Mouse (Mus musculus) liver, embryonic 14.5 days (tissue): ENCODE measurements around the gene Kncn. TPM values are rescaled to one million over a fixed set of nuclear protein-coding genes. Genes with fewer than 3 reads are reported as not detected.

Source experiments
- ATAC-seq: fragments of 200-750 bp; cut with Nextera tagmentation; 2 replicates; pipeline ENCODE4 v1.8.0; 2017; ENCODE audit warnings: moderate number of reproducible peaks, mild to moderate bottlenecking, moderate library complexity; ENCODE audit not compliant: insufficient read depth
- DNase-seq, 3 experiments: peaks; one replicate each; pipeline ENCODE4 v3.0.0-alpha.2; 2012 to 2013; ENCODE audit warnings: low read depth in 3 of 3, low spot score in 3 of 3
- H3K27ac ChIP-seq: fragments of 300-500 bp; sonication (generic); 2 replicates; pipeline ENCODE4 v1.5.1; 2014; ENCODE audit warnings: moderate library complexity, mild to moderate bottlenecking, control low read depth, inconsistent platforms
- H3K27me3 ChIP-seq: fragments of 300-500 bp; sonication (generic); 2 replicates; pipeline ENCODE4 v1.6.1; 2014; ENCODE audit warnings: mild to moderate bottlenecking, low read length, moderate library complexity; ENCODE audit not compliant: control insufficient read depth, insufficient read depth
- H3K36me3 ChIP-seq: fragments of 300-500 bp; sonication (generic); replicated peaks from 2 replicates; pipeline ENCODE4 v1.6.1; 2014; ENCODE audit warnings: low read depth; ENCODE audit not compliant: control insufficient read depth, insufficient read depth
- H3K4me1 ChIP-seq, 2 experiments: fragments of 200-500 bp in 1 of 2; fragments of 300-500 bp in 1 of 2; sonication (generic) in 1 of 2; replicated peaks; 2 replicates each; pipeline ENCODE4 v1.6.1; 2012 to 2014; ENCODE audit warnings: antibody characterized with exemption in 1 of 2, inconsistent platforms in 1 of 2, low read length in 1 of 2; ENCODE audit not compliant: control insufficient read depth in 2 of 2, insufficient read depth in 2 of 2
- H3K4me2 ChIP-seq: fragments of 300-500 bp; sonication (generic); 2 replicates; pipeline ENCODE4 v1.6.1; 2014; ENCODE audit warnings: low read depth, mild to moderate bottlenecking, control low read depth, moderate library complexity
- H3K4me3 ChIP-seq, 2 experiments: fragments of 200-500 bp in 1 of 2; fragments of 300-500 bp in 1 of 2; sonication (generic) in 1 of 2; 2 replicates each; pipeline ENCODE4 v1.5.1; 2012 to 2014; ENCODE audit warnings: low read depth in 2 of 2, low read length in 2 of 2, mild to moderate bottlenecking in 2 of 2, control low read depth in 1 of 2, inconsistent platforms in 1 of 2, moderate library complexity in 1 of 2; ENCODE audit not compliant: insufficient read depth in 1 of 2
- H3K9ac ChIP-seq: fragments of 300-500 bp; sonication (generic); replicated peaks from 2 replicates; pipeline ENCODE4 v1.6.1; 2014; ENCODE audit warnings: mild to moderate bottlenecking, control low read depth, moderate library complexity
- H3K9me3 ChIP-seq: fragments of 300-500 bp; sonication (generic); 2 replicates; pipeline ENCODE4 v1.6.1; 2016; ENCODE audit warnings: low read length, mixed read lengths; ENCODE audit not compliant: control insufficient read depth
- CTCF ChIP-seq: IDR thresholded peaks from 2 replicates; pipeline ENCODE4 v1.5.1; 2016; ENCODE audit warnings: antibody characterized with exemption, low read depth, control low read depth
- EP300 ChIP-seq: IDR thresholded peaks from 2 replicates; pipeline ENCODE4 v1.6.1; 2016; ENCODE audit warnings: antibody characterized with exemption, low read depth
- WGBS: fragments of 180-500 bp; shearing (Covaris S2); extraction: QIAGEN DNeasy Blood & Tissue Kit; methylation state at CpG from one replicate; pipeline ENCODE4 v1.1.7; 2014; ENCODE audit not compliant: insufficient replicate concordance; 5-methylcytosine and 5-hydroxymethylcytosine counted together
- polyA plus RNA-seq, 2 experiments: library from polyadenylated mRNA; depleted of rRNA in 1 of 2; stranded (reverse) in 1 of 2; unstranded in 1 of 2; fragments of >200 nt; fragmentation: Nextera tagmentation in 1 of 2; extraction: Ambion mirVana in 1 of 2; gene quantifications; 2 replicates each; pipeline versions ENCODE4 v1.2.1 to v1.2.3; 2012 to 2014

Gene Kncn
- polyA plus RNA-seq, 2 experiments, result 0.01 to 0.05 TPM

- ATAC-seq (no peak), DNase-seq (no peak)
- peaks cover 63% of the 10 kb centered on the region for H3K36me3 ChIP-seq
- H3K9me3 ChIP-seq, result no peaks in the 10 kb centered on the region
- no peak overlapping the region for H3K9ac ChIP-seq
- H3K27me3 ChIP-seq, result no peaks in the 10 kb centered on the region
- H3K27ac ChIP-seq, result no peak overlapping the region
- 83% methylated on average over 3 of the region's 3 CpGs for WGBS
- H3K4me1 ChIP-seq, result no peaks in the 10 kb centered on the region
- TF ChIP-seq EP300, result no peak
- no peak for TF ChIP-seq CTCF
- no peak overlapping the region for H3K4me2 ChIP-seq
- no peak overlapping the region for H3K4me3 ChIP-seq
Observed at GRCm38 (mm10) chr4:115873231-115873630, 11.0 kb upstream of the Kncn start.

GRCm38 (mm10) chr4:115878216-115878678 is 6.0 kb upstream of the Kncn start:
- DNase-seq (no peak), ATAC-seq (no peak)
- TF ChIP-seq EP300 (no peak), CTCF (no peak)
- H3K4me1 ChIP-seq, result no peaks in the 10 kb centered on the region
- H3K9ac ChIP-seq, result no peak overlapping the region
- no peaks in the 10 kb centered on the region for H3K27me3 ChIP-seq
- H3K4me2 ChIP-seq, result no peak overlapping the region
- 52% methylated on average over 11 of the region's 11 CpGs for WGBS
- no peak overlapping the region for H3K4me3 ChIP-seq
- H3K9me3 ChIP-seq, result no peaks in the 10 kb centered on the region
- peaks cover 34% of the 10 kb centered on the region for H3K36me3 ChIP-seq
- H3K27ac ChIP-seq, result no peak overlapping the region

- Histone ChIP-seq H3K9me3 (no peaks in the 10 kb centered on the region), H3K27ac (no peak overlapping the region), H3K27me3 (no peaks in the 10 kb centered on the region), H3K4me3 (no peak overlapping the region), H3K4me2 (no peak overlapping the region), H3K4me1 (no peaks in the 10 kb centered on the region), H3K9ac (no peak overlapping the region), H3K36me3 (peaks cover 28% of the 10 kb centered on the region)
- DNase-seq, result no peak
- TF ChIP-seq CTCF (no peak), EP300 (no peak)
- no peak for ATAC-seq
- WGBS, result 70% methylated on average over 9 of the region's 9 CpGs
Observed at GRCm38 (mm10) chr4:115878828-115879227, 5.4 kb upstream of the Kncn start.

- Histone ChIP-seq H3K4me2 (no peak overlapping the region), H3K4me3 (no peak overlapping the region), H3K4me1 (no peaks in the 10 kb centered on the region), H3K36me3 (peaks cover 10% of the 10 kb centered on the region), H3K9ac (no peak overlapping the region), H3K9me3 (no peaks in the 10 kb centered on the region), H3K27me3 (no peaks in the 10 kb centered on the region), H3K27ac (no peak overlapping the region)
- 31% methylated on average over 1 of the region's 1 CpGs for WGBS
- DNase-seq, result no peak
- TF ChIP-seq CTCF (no peak), EP300 (no peak)
- no peak for ATAC-seq
Observed at GRCm38 (mm10) chr4:115881183-115881582, 3.0 kb upstream of the Kncn start.

- H3K27me3 ChIP-seq, result no peaks in the 10 kb centered on the region
- no peak overlapping the region for H3K27ac ChIP-seq
- no peaks in the 10 kb centered on the region for H3K4me1 ChIP-seq
- no peak overlapping the region for H3K9ac ChIP-seq
- H3K9me3 ChIP-seq, result no peaks in the 10 kb centered on the region
- H3K36me3 ChIP-seq, result no peaks in the 10 kb centered on the region; the same call in 1 of the 2 replicates
- 39% methylated on average over 4 of the region's 4 CpGs for WGBS
- DNase-seq (no peak), ATAC-seq (no peak)
- H3K4me3 ChIP-seq, result no peak overlapping the region
- H3K4me2 ChIP-seq, result no peak overlapping the region
- no peak for TF ChIP-seq CTCF
- no peak for TF ChIP-seq EP300
Observed at GRCm38 (mm10) chr4:115882195-115882594, 2.0 kb upstream of the Kncn start.
